Comparison of ENCODE assay signal across 1 mouse cellular context in the genomic region with DNA sequence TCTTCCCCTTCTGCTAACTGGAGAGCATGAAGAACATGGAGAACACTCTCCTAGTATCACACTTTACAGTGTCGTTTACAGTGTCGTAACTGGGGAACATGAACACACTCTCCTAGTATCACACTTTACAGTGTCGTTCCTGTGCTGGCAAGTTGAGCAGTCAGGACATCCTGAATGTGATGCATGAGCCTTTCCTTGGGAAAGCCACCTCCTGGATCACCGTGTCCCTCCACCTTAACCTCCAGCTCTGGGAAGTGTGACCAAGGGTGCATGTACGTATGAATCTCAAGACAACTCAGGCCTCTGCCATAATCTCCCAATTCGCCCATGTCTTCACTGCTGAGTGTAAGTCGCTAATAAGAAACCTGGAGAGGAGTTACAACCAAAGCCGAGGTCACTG.
TF ChIP-seq lines count a peak whose summit lies in the region.

No protein-coding gene starts in this region.

TF ChIP-seq in CH12.LX, 34 proteins besides CTCF, POLR2A, EP300 and RAD21 (continued from another document):
- TF ChIP-seq KAT2A (IDR thresholded peaks at IDR 0.05; ENCODE audit: insufficient replicate concordance, low read length) (no peak), JUND (conservative IDR thresholded peaks at IDR 0.05; ENCODE audit: low read depth, low read length) (no peak), NELFE (IDR thresholded peaks at IDR 0.05; ENCODE audit: low read depth, low read length) (no peak), BHLHE40 (IDR thresholded peaks at IDR 0.05; ENCODE audit: low read depth, low read length) (no peak), ZNF384 (IDR thresholded peaks at IDR 0.05; ENCODE audit: low read depth, low read length) (no peak), SIN3A (IDR thresholded peaks at IDR 0.05; ENCODE audit: low read length) (no peak), MAZ (IDR thresholded peaks at IDR 0.05; ENCODE audit: low read depth, low read length) (no peak), GABPA (IDR thresholded peaks at IDR 0.05; ENCODE audit: insufficient replicate concordance, low read depth, low read length) (no peak), PAX5 (IDR thresholded peaks at IDR 0.05; ENCODE audit: low read length) (no peak), USF1 (IDR thresholded peaks at IDR 0.05; ENCODE audit: low read depth, low read length) (no peak), CHD1 (IDR thresholded peaks at IDR 0.05; ENCODE audit: low read depth, low read length) (no peak)
TF ChIP-seq in CH12.LX: peak in this region for 0.
